Mouse (Mus musculus): ENCODE measurements around the gene Syne2.

DNA sequence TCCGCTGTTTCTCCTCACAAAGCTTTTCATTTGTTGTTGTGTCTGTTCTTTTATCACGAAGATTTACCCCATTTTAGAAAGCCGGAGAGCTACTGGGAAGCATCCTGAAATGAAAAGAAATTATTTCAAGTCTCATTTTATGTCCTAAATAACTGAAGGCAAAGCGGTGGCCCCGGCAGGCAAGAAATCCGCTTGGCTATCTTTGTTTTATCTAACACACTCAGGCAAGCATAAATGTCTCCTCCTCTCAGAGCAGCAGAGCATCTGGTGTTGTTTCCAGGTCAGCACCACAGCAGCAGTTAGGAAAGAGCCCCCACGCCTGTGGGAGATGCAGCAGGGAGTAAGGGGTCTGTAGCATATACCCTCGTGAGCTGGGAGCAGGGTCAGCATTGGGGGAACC, 230.7 kb downstream of the Syne2 start:
- TF ChIP-seq FLI1 (IDR thresholded peaks at IDR 0.05; ENCODE audit: low read length) (no peak), GATA1 (IDR thresholded peaks at IDR 0.05; ENCODE audit: borderline replicate concordance, low read length) (no peak)

Measured in megakaryocyte, embryonic 14.5 days (primary cell).